ENCODE assay signal across 21 mouse cellular contexts in genomic region chr12:39990830-39991780, GRCm38 (mm10). TPM values are rescaled to one million over a fixed set of nuclear protein-coding genes. Genes with fewer than 3 reads are reported as not detected.
DNase-seq lines count a peak whose midpoint lies in the region; ATAC-seq lines count a peak whose summit lies in the region.
"Had no signal": no experiment of that assay in that cellular context is flagged by ENCODE, and none has a peak within 500 bp of the region (broad histone marks: within the 10 kb centered on the region; RNA-seq: fewer than 3 reads in every experiment).

No protein-coding gene starts in this region.

- H3K4me2 ChIP-seq in midbrain, embryonic 11.5 days = no peak overlapping the region
- H3K4me2 ChIP-seq in midbrain, embryonic 15.5 days = no peak overlapping the region
- no peak overlapping the region for H3K4me2 ChIP-seq in hindbrain, embryonic 15.5 days
- no peak overlapping the region for H3K4me2 ChIP-seq in neural tube, embryonic 13.5 days
- H3K4me2 ChIP-seq: forebrain, embryonic 12.5 days; heart, embryonic 12.5 days had no signal

- peaks cover 4% of the 10 kb centered on the region; the same call in 1 of the 2 replicates for H3K4me1 ChIP-seq in midbrain, embryonic 11.5 days (ENCODE audit: control insufficient read depth, insufficient read depth, low read length)
- H3K4me1 ChIP-seq in midbrain, embryonic 15.5 days = no peaks in the 10 kb centered on the region
- H3K4me1 ChIP-seq in hindbrain, embryonic 15.5 days (replicated peaks) = no peaks in the 10 kb centered on the region
- H3K4me1 ChIP-seq in neural tube, embryonic 13.5 days (replicated peaks) = peaks cover 10% of the 10 kb centered on the region
- H3K4me1 ChIP-seq: limb, embryonic 10.5 days had no signal

- no peaks in the 10 kb centered on the region for H3K36me3 ChIP-seq in midbrain, embryonic 11.5 days (ENCODE audit: control insufficient read depth, insufficient read depth, low read length)
- H3K36me3 ChIP-seq in midbrain, embryonic 15.5 days (replicated peaks) = no peaks in the 10 kb centered on the region
- no peaks in the 10 kb centered on the region for H3K36me3 ChIP-seq in hindbrain, embryonic 15.5 days
- H3K36me3 ChIP-seq in neural tube, embryonic 13.5 days = no peaks in the 10 kb centered on the region
- H3K36me3 ChIP-seq: forebrain, embryonic 12.5 days; heart, embryonic 12.5 days; limb, embryonic 10.5 days had no signal

- intact Hi-C loops in heart, postnatal 25 days (cut with DNase I) = no loop called here

- no peak overlapping the region for H3K4me3 ChIP-seq in midbrain, embryonic 11.5 days (ENCODE audit: low read depth, low read length)
- H3K4me3 ChIP-seq in midbrain, embryonic 15.5 days = no peak overlapping the region
- H3K4me3 ChIP-seq in hindbrain, embryonic 15.5 days = no peak overlapping the region
- no peak overlapping the region for H3K4me3 ChIP-seq in neural tube, embryonic 13.5 days
- H3K4me3 ChIP-seq: forebrain, embryonic 12.5 days; gastrocnemius, adult 2 months; heart, embryonic 12.5 days; limb, embryonic 10.5 days; myocyte had no signal

- no peaks in the 10 kb centered on the region for H3K27me3 ChIP-seq in midbrain, embryonic 11.5 days (ENCODE audit: control insufficient read depth, insufficient read depth, low read length)
- H3K27me3 ChIP-seq in midbrain, embryonic 15.5 days (replicated peaks) = no peaks in the 10 kb centered on the region
- H3K27me3 ChIP-seq in hindbrain, embryonic 15.5 days = no peaks in the 10 kb centered on the region
- H3K27me3 ChIP-seq in neural tube, embryonic 13.5 days = no peaks in the 10 kb centered on the region
- H3K27me3 ChIP-seq: heart, embryonic 12.5 days had no signal

- ATAC-seq in midbrain, embryonic 11.5 days (ENCODE audit: low FRiP score) = peak; percentile 75
- ATAC-seq in midbrain, embryonic 15.5 days (replicated peaks) = no peak
- ATAC-seq in hindbrain, embryonic 15.5 days (ENCODE audit: low FRiP score, low read depth) = 0 out of 2 replicates have a peak, but pooled peaks have one; percentile 30
- peak; percentile 81 for ATAC-seq in neural tube, embryonic 13.5 days (ENCODE audit: low read depth)
- ATAC-seq: intestine, embryonic 16.5 days; liver, postnatal 0 days had no signal

- WGBS in midbrain, embryonic 11.5 days = 37% methylated on average over 4 of the region's 4 CpGs
- WGBS in midbrain, embryonic 15.5 days = 24% methylated on average over 4 of the region's 4 CpGs
- WGBS in hindbrain, embryonic 15.5 days = 16% methylated on average over 4 of the region's 4 CpGs
- WGBS in neural tube, embryonic 13.5 days = 19% methylated on average over 4 of the region's 4 CpGs

- H3K27ac ChIP-seq in midbrain, embryonic 11.5 days (ENCODE audit: low read depth, low read length) = no peak overlapping the region
- no peak overlapping the region for H3K27ac ChIP-seq in midbrain, embryonic 15.5 days
- H3K27ac ChIP-seq in hindbrain, embryonic 15.5 days (replicated peaks) = no peak overlapping the region
- H3K27ac ChIP-seq in neural tube, embryonic 13.5 days (replicated peaks) = 0 out of 2 replicates have a peak overlapping the region, but pooled peaks have one; percentile 16
- H3K27ac ChIP-seq: forebrain, embryonic 12.5 days; gastrocnemius, adult 2 months; limb, embryonic 10.5 days had no signal

- no peak for DNase-seq in midbrain, embryonic 11.5 days (ENCODE audit: low spot score, missing footprints)
- DNase-seq in embryo, embryonic 10.5 days (ENCODE audit: low spot score) = peak; percentile 54
- DNase-seq in left cerebral cortex, adult 18-20 months (ENCODE audit: low spot score in 2 of 2) = no peak
- no peak for DNase-seq in heart, postnatal 25 days (ENCODE audit: low spot score)
- no peak for DNase-seq in heart, adult 18-20 months
- DNase-seq: adrenal gland, adult 2 months; cerebellum, postnatal 10 days; gastrocnemius, adult 2 months; heart, postnatal 36 days; kidney, postnatal 36 days; liver, postnatal 0 days; lung, postnatal 10 days; right cerebral cortex, postnatal 25 days had no signal

- H3K9me3 ChIP-seq in midbrain, embryonic 11.5 days (ENCODE audit: control insufficient read depth, low read length) = no peaks in the 10 kb centered on the region
- H3K9me3 ChIP-seq in midbrain, embryonic 15.5 days = no peaks in the 10 kb centered on the region
- no peaks in the 10 kb centered on the region for H3K9me3 ChIP-seq in hindbrain, embryonic 15.5 days
- H3K9me3 ChIP-seq in neural tube, embryonic 13.5 days = no peaks in the 10 kb centered on the region
- H3K9me3 ChIP-seq: forebrain, embryonic 12.5 days; heart, embryonic 12.5 days; limb, embryonic 10.5 days had no signal

- no peak overlapping the region for H3K9ac ChIP-seq in midbrain, embryonic 11.5 days (ENCODE audit: low read length)
- H3K9ac ChIP-seq in midbrain, embryonic 15.5 days = no peak overlapping the region
- no peak overlapping the region for H3K9ac ChIP-seq in hindbrain, embryonic 15.5 days
- no peak overlapping the region for H3K9ac ChIP-seq in neural tube, embryonic 13.5 days
- H3K9ac ChIP-seq: forebrain, embryonic 12.5 days; heart, embryonic 12.5 days; liver, postnatal 0 days had no signal

RNA-seq across cellular contexts. Expression of gene Arl4a, which starts 46.7 kb away (rescaled TPM):
- 90.5 and 94.7 TPM in 2 replicates for polyA plus RNA-seq in midbrain, embryonic 11.5 days (2014; fragmentation: Nextera tagmentation; extraction: Ambion mirVana)
- polyA plus RNA-seq in midbrain, embryonic 15.5 days (2015; fragmentation: Nextera tagmentation; extraction: Ambion mirVana) = 114 and 116 TPM in 2 replicates
- polyA plus RNA-seq in hindbrain, embryonic 15.5 days (2015; fragmentation: Nextera tagmentation; extraction: Ambion mirVana) = 101 and 105 TPM in 2 replicates
- 153 and 155 TPM in 2 replicates for polyA plus RNA-seq in neural tube, embryonic 13.5 days (2015; fragmentation: Nextera tagmentation; extraction: Ambion mirVana)
- total RNA-seq in left cerebral cortex, adult 18-20 months (2021) = 10 to 100 TPM; 36.7 to 42.7 TPM
- total RNA-seq in heart, postnatal 25 days (2021) = 10 to 100 TPM; 19.6 to 22.0 TPM
- 10 to 100 TPM; 22.6 to 31.0 TPM for total RNA-seq in heart, adult 18-20 months (2021)
